Mouse (Mus musculus): ENCODE measurements around the gene Col17a1.
A peak's percentile ranks its signal among the peaks of the same experiment; 100 is the strongest.

Gene Col17a1

DNA sequence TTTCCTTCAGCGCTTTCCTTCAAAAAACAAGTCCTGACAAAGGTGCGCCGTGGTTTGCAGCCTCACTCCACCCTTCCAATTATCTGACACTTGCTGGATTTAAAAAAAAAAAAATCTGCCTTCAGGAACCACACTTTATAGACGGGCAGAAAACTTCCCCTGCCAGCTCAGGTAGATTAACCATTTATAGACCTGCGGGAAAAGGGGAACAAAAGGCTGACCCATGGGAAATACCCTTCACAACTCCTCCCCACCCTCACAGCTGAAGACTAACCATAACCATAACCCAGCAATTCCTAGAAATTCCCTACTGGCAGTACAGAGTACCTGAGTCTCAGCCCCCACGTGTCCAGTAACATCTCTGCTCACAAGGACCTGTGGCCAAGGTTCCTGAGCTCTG lies at the start of gene Col17a1:
Col17a1 (minus strand) TSS at position 101 of the 400 bp plus-strand sequence.
- no peak for DNase-seq (ENCODE audit: low spot score)

DNA sequence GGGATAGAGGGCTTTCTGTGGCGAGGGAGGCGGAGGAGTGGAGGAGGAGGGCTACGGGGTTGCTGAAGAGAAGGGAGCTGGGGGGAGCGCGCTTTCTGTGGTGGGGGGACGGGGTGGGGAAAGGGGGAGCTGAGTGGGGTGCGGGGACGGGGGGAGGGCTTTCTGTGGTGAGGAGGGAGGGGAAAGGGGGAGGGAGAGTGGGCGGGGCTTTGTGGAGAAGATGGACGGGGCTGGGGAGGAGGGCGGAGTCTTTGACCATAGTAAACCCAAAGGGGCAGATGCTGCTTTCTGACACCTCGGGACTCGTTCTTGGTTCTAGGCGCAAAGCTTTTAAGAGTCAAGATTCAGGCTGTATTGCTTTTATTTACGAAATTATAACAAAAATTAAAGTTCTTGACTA lies 40.0 kb upstream of the Col17a1 start:
- DNase-seq (ENCODE audit: low spot score): peak; percentile 72

DNA sequence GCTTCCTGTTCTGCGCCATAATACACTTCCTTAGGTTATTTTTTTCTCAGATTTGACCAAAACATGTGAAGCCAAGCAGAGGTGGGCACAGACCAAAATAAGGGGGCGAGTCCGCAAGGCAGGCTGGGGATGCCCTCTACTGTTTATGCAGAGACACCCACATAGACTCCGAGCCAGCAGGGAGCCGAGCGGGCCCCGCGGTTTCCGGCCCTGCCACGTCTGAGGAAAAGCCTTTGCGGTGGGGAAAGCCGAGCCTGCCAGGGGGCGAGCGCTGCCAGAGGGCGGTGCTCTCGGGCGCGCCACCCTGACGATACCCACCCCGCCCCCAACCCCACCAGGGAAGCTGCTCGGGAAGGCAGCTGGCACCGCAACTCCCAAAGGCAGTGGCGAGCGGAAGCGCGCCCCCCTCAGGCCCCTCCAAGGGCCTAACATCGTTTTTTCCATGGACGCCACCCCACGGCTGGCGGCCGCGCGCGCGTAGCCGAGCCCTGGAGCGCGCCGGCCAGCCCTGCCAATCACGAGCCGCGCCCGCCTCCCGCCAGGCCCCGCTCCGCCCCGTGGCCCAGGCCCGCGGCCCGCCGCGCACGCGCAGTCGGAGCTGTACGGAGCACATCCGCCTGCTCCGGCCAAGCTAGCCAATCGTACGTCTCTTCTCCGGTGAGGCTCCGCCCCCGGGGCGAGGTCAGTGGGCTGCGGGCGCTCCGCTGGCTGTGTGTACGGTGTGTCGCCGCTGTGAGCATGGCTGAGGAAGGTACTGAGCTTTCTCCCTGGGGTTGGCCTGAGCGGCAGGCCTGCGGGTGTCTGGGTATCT lies 39.4 kb upstream of the Col17a1 start, which contains the start of gene Sfr1:
Sfr1 (plus strand) TSS at position 612 of the 811 bp plus-strand sequence.
- DNase-seq (ENCODE audit: low spot score): peak; percentile 99

GRCm38 (mm10) chr19:47730691-47731070 lies 38.8 kb upstream of the Col17a1 start:
- DNase-seq (ENCODE audit: low spot score): peak; percentile 75

- no peak for DNase-seq (ENCODE audit: low spot score)
Measured at GRCm38 (mm10) chr19:47725643-47726140, 33.8 kb upstream of the Col17a1 start.

GRCm38 (mm10) chr19:47724903-47725302 lies 33.0 kb upstream of the Col17a1 start:
- DNase-seq (ENCODE audit: low spot score): no peak

- DNase-seq (ENCODE audit: low spot score): no peak
Measured at GRCm38 (mm10) chr19:47722471-47722870, 30.6 kb upstream of the Col17a1 start.

GRCm38 (mm10) chr19:47719147-47719546 lies 27.3 kb upstream of the Col17a1 start:
- no peak for DNase-seq (ENCODE audit: low spot score)

DNA sequence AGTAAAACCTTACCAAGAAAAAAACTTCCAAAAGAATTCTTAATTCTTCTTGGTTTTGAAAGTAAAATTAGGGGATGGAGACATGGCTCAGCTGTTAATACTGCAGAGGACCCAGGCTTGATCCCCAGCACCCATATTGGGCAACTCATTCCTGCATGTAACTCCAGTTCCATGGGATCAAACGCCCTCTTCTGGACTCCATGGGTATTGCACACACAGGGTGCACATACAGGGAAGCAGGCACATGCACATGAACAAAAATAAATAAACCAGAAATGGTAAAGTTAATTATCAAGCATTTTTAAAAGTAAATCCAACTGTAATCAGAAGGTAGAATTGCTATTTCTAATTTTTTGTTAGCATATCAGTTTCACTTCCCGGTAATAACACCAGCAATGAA lies 24.2 kb upstream of the Col17a1 start:
- DNase-seq (ENCODE audit: low spot score): no peak

DNA sequence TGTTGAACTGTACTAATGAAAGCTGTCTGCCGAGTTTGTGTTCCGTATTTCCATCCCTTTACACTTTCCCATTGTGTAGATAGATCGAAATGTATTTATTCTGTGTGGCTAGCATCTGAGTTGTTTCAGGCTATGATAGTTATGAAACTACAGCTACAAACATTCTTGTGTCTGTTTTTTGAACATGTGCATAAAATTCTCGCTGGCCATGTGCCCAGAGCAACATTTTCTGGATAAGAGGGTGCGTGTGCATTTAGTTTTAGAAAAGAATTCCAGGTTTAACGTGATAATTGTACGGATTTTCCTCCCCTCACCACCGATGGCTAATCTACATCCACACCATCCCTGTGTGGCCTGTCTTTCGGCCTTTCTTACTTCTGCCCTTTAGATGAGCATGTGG lies 21.6 kb upstream of the Col17a1 start:
- no peak for DNase-seq (ENCODE audit: low spot score)

DNA sequence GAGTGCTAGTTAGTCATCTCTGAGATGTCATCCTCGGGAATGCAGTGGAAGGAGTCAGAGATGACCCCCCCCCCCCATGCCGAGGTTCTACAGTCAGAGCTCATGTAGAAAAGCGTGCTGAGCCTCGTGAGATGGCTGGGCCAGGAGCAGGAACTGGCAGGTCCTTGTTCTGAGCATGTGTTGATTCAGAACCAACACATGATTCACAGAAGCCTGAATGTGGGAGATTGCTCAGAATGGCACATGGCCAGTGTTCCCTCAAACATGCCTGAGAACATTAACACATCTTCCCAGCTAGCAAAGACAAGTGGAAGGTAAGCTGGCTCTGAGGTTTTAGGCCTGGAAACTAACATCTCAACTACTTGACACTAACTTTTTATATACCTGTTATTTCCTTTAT lies 18.5 kb upstream of the Col17a1 start:
- DNase-seq (ENCODE audit: low spot score): no peak

DNA sequence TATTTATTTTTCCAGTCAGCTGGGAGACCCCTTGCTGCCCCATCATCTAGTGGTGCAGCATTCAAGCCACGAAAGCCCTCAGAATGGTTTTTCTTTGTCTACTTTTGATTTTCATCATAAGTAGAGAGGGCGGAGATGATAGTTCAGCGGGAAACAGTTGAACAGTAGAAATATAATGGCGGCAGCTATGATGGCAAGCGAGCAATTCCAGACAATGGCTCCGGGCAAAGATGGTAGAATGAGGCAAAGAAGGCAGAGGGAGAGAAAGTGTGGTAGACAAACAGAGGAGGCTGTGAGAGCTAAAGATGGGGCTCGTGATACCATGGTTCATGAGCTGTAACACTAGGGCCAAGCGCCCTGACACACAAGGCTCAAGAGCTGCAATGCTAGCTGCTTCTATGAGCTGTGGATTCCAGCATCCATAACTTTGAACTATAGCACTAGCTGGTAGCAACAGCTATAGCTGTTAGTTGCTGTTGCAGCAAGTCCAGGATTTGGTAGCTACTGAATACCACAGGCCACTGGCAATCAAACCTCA lies 13.9 kb upstream of the Col17a1 start:
- DNase-seq (ENCODE audit: low spot score): no peak

- DNase-seq (ENCODE audit: low spot score): no peak
Measured at GRCm38 (mm10) chr19:47705080-47705771, 13.3 kb upstream of the Col17a1 start.

DNA sequence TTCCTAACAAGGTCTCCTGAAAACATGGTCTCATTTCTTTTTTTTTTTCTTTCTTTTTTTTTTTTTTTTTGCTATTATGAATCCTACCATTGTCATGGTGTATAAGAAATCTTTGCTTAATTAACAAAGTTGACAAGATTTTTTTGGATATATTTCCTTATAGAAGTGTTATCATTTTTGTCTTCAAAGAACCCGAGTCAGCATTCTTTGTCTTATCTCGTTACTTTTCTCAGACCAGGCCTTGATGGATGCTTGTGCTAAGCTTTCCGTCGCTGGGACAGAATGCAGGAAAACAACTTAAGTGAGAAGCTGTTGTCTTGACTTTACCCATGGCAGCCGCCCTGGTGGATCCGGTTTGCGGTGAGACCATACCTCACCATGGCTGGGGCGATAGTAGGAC lies 8.6 kb upstream of the Col17a1 start:
- DNase-seq (ENCODE audit: low spot score): no peak

- DNase-seq (ENCODE audit: low spot score): peak; percentile 38
Measured at GRCm38 (mm10) chr19:47699743-47700142, 7.8 kb upstream of the Col17a1 start.

DNA sequence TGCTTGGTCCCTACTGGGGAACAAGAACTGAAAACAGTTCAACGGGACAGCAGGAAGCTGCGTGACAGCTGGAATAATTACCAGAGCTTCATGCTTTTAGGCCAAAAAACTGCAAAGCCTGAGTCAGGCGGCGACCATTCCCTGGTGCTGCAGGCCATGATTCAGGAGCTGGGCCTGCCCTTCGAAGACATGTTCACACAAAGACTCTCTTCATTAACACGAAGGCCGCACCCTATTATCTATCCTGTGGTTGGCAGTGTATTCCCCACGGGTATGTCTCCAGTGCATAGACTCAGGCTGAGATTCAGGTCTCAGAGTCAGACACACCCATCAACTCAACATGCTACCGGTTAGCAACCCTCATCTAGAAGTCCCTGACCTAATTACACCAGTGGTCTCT lies 6.4 kb upstream of the Col17a1 start:
- DNase-seq (ENCODE audit: low spot score): no peak

GRCm38 (mm10) chr19:47697067-47697466 lies 5.2 kb upstream of the Col17a1 start:
- DNase-seq (ENCODE audit: low spot score): no peak

GRCm38 (mm10) chr19:47696411-47696810 lies 4.5 kb upstream of the Col17a1 start:
- DNase-seq (ENCODE audit: low spot score): no peak

- no peak for DNase-seq (ENCODE audit: low spot score)
Measured at GRCm38 (mm10) chr19:47695725-47696124, 3.8 kb upstream of the Col17a1 start.

- no peak for DNase-seq (ENCODE audit: low spot score)
Measured at GRCm38 (mm10) chr19:47689592-47689991, 2.3 kb downstream of the Col17a1 start.

- no peak for DNase-seq (ENCODE audit: low spot score)
Measured at GRCm38 (mm10) chr19:47678675-47679074, 13.2 kb downstream of the Col17a1 start.

GRCm38 (mm10) chr19:47674419-47674818 lies 17.5 kb downstream of the Col17a1 start:
- no peak for DNase-seq (ENCODE audit: low spot score)

GRCm38 (mm10) chr19:47668399-47668798 lies 23.5 kb downstream of the Col17a1 start:
- DNase-seq (ENCODE audit: low spot score): no peak
